Mouse (Mus musculus): Measurements from ENCODE around the gene Ptprr.

DNA sequence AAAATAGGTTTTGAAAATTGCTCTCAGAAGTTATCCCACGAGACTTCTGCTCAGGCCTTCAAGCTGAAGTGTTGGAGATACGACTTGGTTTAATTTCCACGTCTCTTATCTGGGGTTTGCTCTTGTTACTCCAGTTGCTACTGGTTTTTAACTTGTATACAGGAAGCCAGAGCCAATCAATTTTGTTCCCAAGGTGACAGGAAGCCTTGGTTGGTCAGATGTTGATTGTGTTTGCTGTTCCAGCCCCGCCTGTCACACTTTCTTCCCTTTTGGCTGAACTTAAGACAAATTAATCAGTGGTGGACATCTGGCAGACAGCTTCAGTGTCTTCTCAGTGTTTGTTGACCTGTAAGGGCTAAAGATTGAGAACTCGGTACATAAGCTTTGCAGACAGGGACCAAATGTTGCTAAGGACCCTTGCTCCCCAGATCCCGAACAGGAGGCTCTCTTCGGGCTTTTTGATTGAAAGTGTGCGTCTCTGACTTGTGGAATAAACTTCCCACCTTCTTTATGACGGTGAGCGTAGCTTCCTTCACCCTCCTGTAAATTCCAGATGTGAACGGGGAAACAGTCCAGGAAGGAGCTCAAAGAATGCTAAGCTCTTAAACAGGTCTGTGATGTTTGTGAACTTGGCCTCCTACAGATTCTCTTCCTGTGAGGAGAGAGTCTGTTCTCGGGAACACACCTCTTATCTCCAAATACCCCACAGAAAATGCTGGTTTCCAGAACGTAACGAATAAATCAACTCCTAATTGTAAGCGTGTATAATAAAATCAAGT, 187.8 kb downstream of the Ptprr start:
- TF ChIP-seq CTCF (IDR thresholded peaks at IDR 0.05; ENCODE audit: control insufficient read depth, insufficient read depth, low read length) = no peak
- TF ChIP-seq POLR2A (IDR thresholded peaks at IDR 0.05; ENCODE audit: borderline replicate concordance, control insufficient read depth, low read depth, low read length) = no peak
